Mouse (Mus musculus): ENCODE measurements around the gene Rarres1.

DNA sequence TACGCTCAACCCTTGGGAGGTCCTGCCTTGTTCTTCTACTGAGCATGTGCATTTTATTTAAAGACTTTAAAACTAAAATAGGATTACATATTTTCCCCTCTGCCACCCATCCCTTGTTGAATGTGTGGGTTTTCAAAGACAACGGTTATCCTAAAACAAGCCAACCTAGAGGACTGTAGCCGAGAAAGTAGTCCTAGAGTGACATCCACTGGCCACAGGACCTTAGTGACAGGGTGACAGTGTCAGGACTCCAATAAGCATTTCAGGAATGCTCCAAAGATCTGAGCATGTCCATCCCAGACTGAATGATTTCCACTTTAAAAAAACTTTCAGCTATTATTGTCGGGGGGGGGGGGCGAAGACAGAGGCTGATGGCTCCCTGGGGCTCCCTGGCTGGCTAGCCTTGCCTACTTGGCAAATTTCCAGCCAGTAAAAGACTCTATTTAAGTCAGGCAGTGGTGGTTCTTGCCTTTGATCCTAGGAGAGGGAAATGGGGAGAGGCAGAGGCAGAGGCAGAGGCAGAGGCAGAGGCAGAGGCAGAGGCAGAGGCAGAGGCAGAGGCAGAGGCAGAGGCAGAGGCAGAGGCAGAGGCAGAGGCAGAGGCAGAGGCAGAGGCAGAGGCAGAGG, 49.5 kb upstream of the Rarres1 start:
- no peak for TF ChIP-seq GATA1 (IDR thresholded peaks at IDR 0.05; ENCODE audit: low read length)
- no peak for TF ChIP-seq TAL1 (IDR thresholded peaks at IDR 0.05; ENCODE audit: low read length)
